Mouse (Mus musculus) C2C12 (cell line): Measurements from ENCODE around the gene Xylb. TPM values are rescaled to one million over a fixed set of nuclear protein-coding genes. Genes with fewer than 3 reads are reported as not detected.
"Not testable (repeated sequence)": the region's sequence is repeated elsewhere in the genome, so short reads cannot be mapped to it uniquely, and the experiment has no call there.

Source experiments
- H3K27me3 ChIP-seq: one replicate; pipeline ENCODE4 v1.6.1; 2011; ENCODE audit not compliant: control insufficient read depth, insufficient read depth, insufficient read length
- H3K36me3 ChIP-seq: one replicate; pipeline ENCODE4 v1.6.1; 2011; ENCODE audit not compliant: control insufficient read depth, insufficient read depth
- H3K4me3 ChIP-seq: one replicate; pipeline ENCODE4 v1.5.1; 2011; ENCODE audit warnings: mild to moderate bottlenecking, control low read depth; ENCODE audit not compliant: poor library complexity, insufficient read depth, severe bottlenecking
- H3K79me2 ChIP-seq: one replicate; pipeline ENCODE4 v1.6.1; 2011; ENCODE audit not compliant: control insufficient read depth, insufficient read depth
- H3K79me3 ChIP-seq: one replicate; pipeline ENCODE4 v1.6.1; 2011; ENCODE audit warnings: low read depth, control low read depth
- H3ac ChIP-seq: one replicate; pipeline ENCODE3; 2011; ENCODE audit warnings: low read depth; ENCODE audit not compliant: control insufficient read depth, insufficient read length
- CEBPB ChIP-seq: IDR thresholded peaks from one replicate; pipeline ENCODE4 v1.6.1; 2011; ENCODE audit warnings: low read depth, mild to moderate bottlenecking, control low read depth, moderate library complexity
- CTCF ChIP-seq: IDR thresholded peaks from one replicate; pipeline ENCODE4 v1.5.1; 2011; ENCODE audit not compliant: control insufficient read depth, insufficient read depth, insufficient read length
- FOSL1 ChIP-seq: IDR thresholded peaks from one replicate; pipeline ENCODE4 v1.8.0; 2011; ENCODE audit warnings: mild to moderate bottlenecking, low read length; ENCODE audit not compliant: poor library complexity, insufficient read depth, severe bottlenecking
- MAX ChIP-seq: IDR thresholded peaks from one replicate; pipeline ENCODE4 v1.6.1; 2011; ENCODE audit warnings: mild to moderate bottlenecking, control low read depth
- MYOD1 ChIP-seq: IDR thresholded peaks from one replicate; pipeline ENCODE4 v1.6.1; 2011; ENCODE audit warnings: low read depth; ENCODE audit not compliant: control insufficient read depth, insufficient read length
- MYOG ChIP-seq: IDR thresholded peaks from one replicate; pipeline ENCODE4 v1.6.1; 2011; ENCODE audit not compliant: control insufficient read depth, insufficient read length; ENCODE audit errors: extremely low read depth
- USF1 ChIP-seq: IDR thresholded peaks from one replicate; pipeline ENCODE4 v1.6.1; 2011; ENCODE audit warnings: low read depth, mild to moderate bottlenecking, control low read depth, moderate library complexity
- polyA plus RNA-seq: library from polyadenylated mRNA; unstranded; fragments of >200 nt; fragmentation: generic; extraction: Trizol; gene quantifications from one replicate; pipeline ENCODE4 v1.2.1, GENCODE M21; 2012; ENCODE audit warnings: missing spikeins

Xylb gene
- polyA plus RNA-seq, 1 experiment: 3.1 TPM

GRCm38 (mm10) chr9:119358058-119358429, 863 bp downstream of the Xylb start:
- no peak overlapping the region for H3ac ChIP-seq
- no peaks in the 10 kb centered on the region for H3K36me3 ChIP-seq
- no peaks in the 10 kb centered on the region for H3K79me2 ChIP-seq
- no peak overlapping the region for H3K4me3 ChIP-seq
- no peak for TF ChIP-seq CTCF
- TF ChIP-seq FOSL1: no peak
- TF ChIP-seq MYOD1: no peak
- TF ChIP-seq CEBPB: no peak
- no peak for TF ChIP-seq MAX
- no peak for TF ChIP-seq USF1
- no peak for TF ChIP-seq MYOG
- H3K79me3 ChIP-seq: no peaks in the 10 kb centered on the region
- H3K27me3 ChIP-seq: no peaks in the 10 kb centered on the region

GRCm38 (mm10) chr9:119361416-119361815, 4.2 kb downstream of the Xylb start:
- no peaks in the 10 kb centered on the region for H3K36me3 ChIP-seq
- H3K4me3 ChIP-seq: no peak overlapping the region
- TF ChIP-seq USF1: no peak
- no peak for TF ChIP-seq CEBPB
- TF ChIP-seq FOSL1: no peak
- no peak for TF ChIP-seq MYOD1
- TF ChIP-seq MAX: no peak
- TF ChIP-seq CTCF: no peak
- no peak for TF ChIP-seq MYOG
- H3K27me3 ChIP-seq: no peaks in the 10 kb centered on the region
- H3K79me2 ChIP-seq: no peaks in the 10 kb centered on the region
- H3ac ChIP-seq: no peak overlapping the region
- H3K79me3 ChIP-seq: no peaks in the 10 kb centered on the region

DNA sequence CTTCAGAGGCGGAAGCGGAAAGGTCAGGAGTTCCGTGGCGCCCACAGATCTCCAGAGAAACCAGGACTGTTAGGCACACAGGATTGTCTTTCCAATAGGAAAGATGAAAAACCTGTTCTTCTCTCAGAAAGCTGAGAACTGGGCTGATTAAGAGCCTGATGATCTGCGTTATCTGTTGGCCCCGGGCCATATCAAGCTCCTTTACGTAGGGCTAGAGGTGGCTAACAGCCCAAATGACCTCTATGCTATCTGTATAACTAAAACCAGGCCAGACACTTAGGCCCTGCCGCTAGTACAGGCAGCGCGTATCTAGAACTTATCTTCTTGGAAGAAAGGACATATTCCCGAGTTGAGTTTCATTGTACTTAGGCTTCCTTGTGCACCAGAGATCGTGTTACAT, 6.0 kb downstream of the Xylb start:
- H3K79me2 ChIP-seq: no peaks in the 10 kb centered on the region
- no peaks in the 10 kb centered on the region for H3K27me3 ChIP-seq
- H3K36me3 ChIP-seq: no peaks in the 10 kb centered on the region
- H3ac ChIP-seq: no peak overlapping the region
- no peak overlapping the region for H3K4me3 ChIP-seq
- H3K79me3 ChIP-seq: no peaks in the 10 kb centered on the region
- TF ChIP-seq MYOG (no peak), MAX (no peak), USF1 (no peak), CTCF (no peak), MYOD1 (no peak), FOSL1 (no peak), CEBPB (no peak)

DNA sequence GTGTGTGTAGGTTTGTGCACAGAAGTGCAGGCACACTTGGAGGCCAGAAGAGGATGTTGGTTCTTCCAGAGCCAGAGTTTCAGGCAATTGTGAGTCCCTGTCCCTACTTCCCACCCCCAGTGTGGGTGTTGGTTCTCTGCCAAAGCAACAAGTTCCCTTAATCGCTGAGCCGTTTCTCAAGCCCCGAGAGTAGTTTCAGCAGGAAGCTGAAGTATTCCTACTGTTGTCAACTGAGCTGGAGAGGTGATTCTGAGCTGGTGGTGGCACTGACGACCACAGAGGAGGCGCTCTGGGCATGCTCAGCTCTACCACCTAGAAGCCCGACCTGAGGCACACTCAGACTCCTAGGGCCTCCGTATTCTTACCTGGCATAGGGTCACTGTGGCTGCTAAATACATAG, 8.1 kb downstream of the Xylb start, which contains the start of gene Slc22a14:
Gene Slc22a14, minus strand, starts transcription at position 270 of the 400 bp plus-strand sequence.
- Histone ChIP-seq H3K79me3 (no peaks in the 10 kb centered on the region), H3K79me2 (no peaks in the 10 kb centered on the region), H3ac (no peak within 1 kb of the TSS), H3K36me3 (no peaks in the 10 kb centered on the region), H3K4me3 (no peak within 1 kb of the TSS), H3K27me3 (no peaks in the 10 kb centered on the region)
- TF ChIP-seq CEBPB: no peak
- no peak for TF ChIP-seq CTCF
- no peak for TF ChIP-seq MYOD1
- no peak for TF ChIP-seq MYOG
- TF ChIP-seq FOSL1: no peak
- no peak for TF ChIP-seq USF1
- TF ChIP-seq MAX: no peak

GRCm38 (mm10) chr9:119368367-119368766, 11.2 kb downstream of the Xylb start:
- TF ChIP-seq USF1: peak; percentile 52
- no peak for TF ChIP-seq MYOD1
- H3ac ChIP-seq: no peak overlapping the region
- no peaks in the 10 kb centered on the region for H3K79me2 ChIP-seq
- no peaks in the 10 kb centered on the region for H3K79me3 ChIP-seq
- no peak overlapping the region for H3K4me3 ChIP-seq
- no peaks in the 10 kb centered on the region for H3K27me3 ChIP-seq
- H3K36me3 ChIP-seq: no peaks in the 10 kb centered on the region

- not testable (repeated sequence) for H3K4me3 ChIP-seq, H3K79me3 ChIP-seq, H3K36me3 ChIP-seq, H3K27me3 ChIP-seq, H3ac ChIP-seq, H3K79me2 ChIP-seq
Observed at GRCm38 (mm10) chr9:119370770-119371169, 13.6 kb downstream of the Xylb start.
